In the genomic region with DNA sequence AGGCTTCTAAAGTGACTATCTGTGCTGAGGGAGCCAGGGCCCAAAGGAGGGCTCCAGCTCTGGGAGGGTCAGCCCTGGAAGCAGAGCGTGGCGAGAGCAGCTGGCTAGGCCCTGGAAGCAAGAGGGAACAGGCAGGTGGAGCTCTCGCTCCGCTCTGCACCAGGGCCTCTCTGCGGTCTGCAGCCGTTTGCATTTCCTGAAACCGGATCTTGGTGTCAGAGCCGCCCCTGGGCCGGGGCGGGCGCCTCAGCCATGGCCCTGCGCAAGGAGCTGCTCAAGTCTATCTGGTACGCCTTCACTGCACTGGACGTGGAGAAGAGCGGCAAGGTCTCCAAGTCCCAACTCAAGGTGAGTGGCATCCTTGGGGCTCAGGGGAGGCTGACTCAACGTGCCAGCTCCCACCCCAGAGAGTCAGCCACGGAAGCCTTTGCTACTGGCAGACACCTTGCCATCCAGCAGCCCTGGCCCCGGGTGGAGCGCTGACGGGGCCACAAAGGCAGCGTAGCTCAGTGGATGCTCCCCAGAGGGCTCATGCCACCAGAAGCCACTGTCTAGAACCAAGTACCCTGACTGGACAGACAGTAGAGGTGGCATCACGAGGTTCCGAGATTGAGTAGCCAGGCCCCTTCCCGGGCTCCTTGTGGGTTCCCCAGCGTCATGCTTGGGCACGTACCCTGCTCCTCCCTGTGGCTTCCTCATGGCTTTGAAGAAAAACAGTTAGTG, we compare ENCODE assay signal across 8 mouse cellular contexts. TPM values are rescaled to one million over a fixed set of nuclear protein-coding genes. Genes with fewer than 3 reads are reported as not detected.
DNase-seq lines count a peak whose midpoint lies in the region; ATAC-seq and TF ChIP-seq lines count a peak whose summit lies in the region.

A gene (plus strand): TSS at position 188 of the 723 bp plus-strand sequence.

- intact Hi-C loops in heart, postnatal 36 days (cut with DNase I) = loop anchor here (2.0 kb wide), 1 partner anchor 17 kb away; no protein-coding TSS in a partner anchor

- H3K9ac ChIP-seq in CH12.LX (ENCODE audit: insufficient read depth, low read depth) = peak within 1 kb of the TSS; percentile 79
- peak within 1 kb of the TSS; percentile 43; the same call in 1 of the 2 replicates for H3K9ac ChIP-seq in forebrain, embryonic 13.5 days

- TF ChIP-seq RAD21 in CH12.LX (IDR thresholded peaks at IDR 0.05; ENCODE audit: low read depth, low read length) = peak; percentile 89

- H3K36me3 ChIP-seq in CH12.LX (replicated peaks in 1 of 2; ENCODE audit: control insufficient read depth in 1 of 2, insufficient read depth in 1 of 2, low read length in 1 of 2) = peaks cover 9 to 20% of the 10 kb centered on the region in 2 experiments
- peaks cover 16% of the 10 kb centered on the region for H3K36me3 ChIP-seq in forebrain, embryonic 13.5 days (ENCODE audit: poor library complexity, severe bottlenecking)

- peak in 1 of 2 experiments; percentile 87; a peak in 2 of 4 replicates for TF ChIP-seq CTCF in CH12.LX (conservative IDR thresholded peaks at IDR 0.05 in 1 of 2, IDR thresholded peaks at IDR 0.05 in 1 of 2; ENCODE audit: low read depth in 2 of 2, low read length in 2 of 2)

- peaks cover 42 to 65% of the 10 kb centered on the region in 2 experiments for H3K4me1 ChIP-seq in CH12.LX (ENCODE audit: control insufficient read depth in 1 of 2, insufficient read depth in 2 of 2)
- H3K4me1 ChIP-seq in forebrain, embryonic 13.5 days = peaks cover 6% of the 10 kb centered on the region; the same call in 1 of the 2 replicates

- H3K27ac ChIP-seq in CH12.LX (ENCODE audit: insufficient read depth, low read depth) = peak within 1 kb of the TSS; percentile 90
- H3K27ac ChIP-seq in forebrain, embryonic 13.5 days = no peak within 1 kb of the TSS

- in situ Hi-C loops in CH12.LX (cut with MboI; ENCODE audit: low pct_ligation_motif_present, low pct_unique_long_range_greater_than_20kb, low sequenced_read_pairs) = loop anchor here (25.0 kb wide), 1 partner anchor 305 kb away; a partner anchor contains a TSS

- dilution Hi-C loops in CH12.LX (cut with MboI; ENCODE audit: extremely low pct_ligation_motif_present, extremely low pct_unique_long_range_greater_than_20kb, low sequenced_read_pairs) = no loop called here

- peak; percentile 83 for DNase-seq in CH12.LX (ENCODE audit: extremely low read depth)
- DNase-seq in adrenal gland, postnatal 14 days = peak; percentile 83
- peak; percentile 76 to 83 for DNase-seq in heart, postnatal 36 days
- peak; percentile 62 for DNase-seq in layer of hippocampus, adult 9-11 months
- peak; percentile 68 to 70 for DNase-seq in right cerebral cortex, postnatal 10 days (ENCODE audit: low spot score in 2 of 2)
- DNase-seq in urinary bladder, postnatal 14 days (ENCODE audit: low spot score) = peak; percentile 86

- TF ChIP-seq POLR2A in CH12.LX (IDR thresholded peaks at IDR 0.05; ENCODE audit: low read depth, low read length) = peak; percentile 93

- no peaks in the 10 kb centered on the region for H3K9me3 ChIP-seq in CH12.LX (replicated peaks; ENCODE audit: low read length)
- no peaks in the 10 kb centered on the region for H3K9me3 ChIP-seq in forebrain, embryonic 13.5 days (replicated peaks)

- H3K4me3 ChIP-seq in CH12.LX (replicated peaks in 1 of 3; ENCODE audit: low read depth in 2 of 3, low read length in 2 of 3, poor library complexity in 1 of 3) = peak within 1 kb of the TSS; percentile 73 to 91 (median 83)
- no peak within 1 kb of the TSS for H3K4me3 ChIP-seq in forebrain, embryonic 13.5 days

- no peaks in the 10 kb centered on the region for H3K27me3 ChIP-seq in CH12.LX (replicated peaks)
- no peaks in the 10 kb centered on the region for H3K27me3 ChIP-seq in forebrain, embryonic 13.5 days

- WGBS in forebrain, embryonic 13.5 days = 27% methylated on average over 26 of the region's 26 CpGs

- ATAC-seq in forebrain, embryonic 13.5 days = no peak
- peak; percentile 75 for ATAC-seq in megakaryocyte, adult 5-6 weeks (ENCODE audit: poor library complexity, severe bottlenecking)

- TF ChIP-seq EP300 in CH12.LX (IDR thresholded peaks at IDR 0.05; ENCODE audit: low read length) = peak; percentile 39; the same call in 1 of the 2 replicates

- peak within 1 kb of the TSS; percentile 92 for H3K4me2 ChIP-seq in CH12.LX (ENCODE audit: insufficient read depth, low read depth, poor library complexity, severe bottlenecking)
- H3K4me2 ChIP-seq in forebrain, embryonic 13.5 days = peak within 1 kb of the TSS; percentile 30

- H3K79me2 ChIP-seq in CH12.LX (replicated peaks; ENCODE audit: control insufficient read depth, extremely low read depth, insufficient read depth, poor library complexity, severe bottlenecking) = peaks cover 34% of the 10 kb centered on the region

TF ChIP-seq in CH12.LX, 34 proteins besides CTCF, POLR2A, EP300 and RAD21:
- TF ChIP-seq CHD1 (IDR thresholded peaks at IDR 0.05; ENCODE audit: low read depth, low read length) (no peak), USF1 (IDR thresholded peaks at IDR 0.05; ENCODE audit: low read depth, low read length) (no peak; the same call in 1 of the 2 replicates), BHLHE40 (IDR thresholded peaks at IDR 0.05; ENCODE audit: low read depth, low read length) (peak; percentile 39), SMC3 (IDR thresholded peaks at IDR 0.05; ENCODE audit: low read depth, low read length) (peak; percentile 88), MEF2A (IDR thresholded peaks at IDR 0.05; ENCODE audit: borderline replicate concordance, low read depth, low read length) (peak; percentile 73; the same call in 1 of the 2 replicates), MAX (IDR thresholded peaks at IDR 0.05; ENCODE audit: low read length) (peak; percentile 31; the same call in 1 of the 2 replicates), ELF1 (IDR thresholded peaks at IDR 0.05; ENCODE audit: low read depth, low read length) (peak; percentile 89), ZNF384 (IDR thresholded peaks at IDR 0.05; ENCODE audit: low read depth, low read length) (no peak), GABPA (IDR thresholded peaks at IDR 0.05; ENCODE audit: insufficient replicate concordance, low read depth, low read length) (no peak), JUND (conservative IDR thresholded peaks at IDR 0.05; ENCODE audit: low read depth, low read length) (no peak), POLR2AphosphoS2 (IDR thresholded peaks at IDR 0.05; ENCODE audit: low read depth, low read length) (no peak), UBTF (IDR thresholded peaks at IDR 0.05; ENCODE audit: low read depth, low read length) (peak; percentile 41; the same call in 1 of the 2 replicates), IRF4 (IDR thresholded peaks at IDR 0.05; ENCODE audit: low read depth, low read length) (peak; percentile 72), TCF12 (IDR thresholded peaks at IDR 0.05; ENCODE audit: low read depth, low read length) (peak; percentile 91), SIN3A (IDR thresholded peaks at IDR 0.05; ENCODE audit: low read length) (peak; percentile 82), HCFC1 (IDR thresholded peaks at IDR 0.05; ENCODE audit: low read depth, low read length) (peak; percentile 52; the same call in 1 of the 2 replicates), MYC (IDR thresholded peaks at IDR 0.05; ENCODE audit: low read depth, low read length) (peak; percentile 45; the same call in 1 of the 2 replicates), MAFK (IDR thresholded peaks at IDR 0.05; ENCODE audit: insufficient replicate concordance, low read length) (0 out of 2 replicates have a peak, but pooled peaks have one; percentile 4), TBP (conservative IDR thresholded peaks at IDR 0.05; ENCODE audit: low read depth, low read length) (0 out of 2 replicates have a peak, but pooled peaks have one; percentile 36), MXI1 (IDR thresholded peaks at IDR 0.05; ENCODE audit: low read depth, low read length) (peak; percentile 37; the same call in 1 of the 2 replicates), ETS1 (conservative IDR thresholded peaks at IDR 0.05; ENCODE audit: low read depth, low read length) (peak; percentile 57), NRF1 (IDR thresholded peaks at IDR 0.05; ENCODE audit: low read depth, low read length) (peak; percentile 79), NELFE (IDR thresholded peaks at IDR 0.05; ENCODE audit: low read depth, low read length) (peak; percentile 65), ZMIZ1 (IDR thresholded peaks at IDR 0.05; ENCODE audit: low read depth, low read length) (no peak)

RNA-seq across cellular contexts. Expression of the gene that starts here (rescaled TPM):
- total RNA-seq in CH12.LX (2012; rRNA removed) = 56.9 and 81.8 TPM in 2 replicates
- total RNA-seq in CH12.LX (2014; rRNA removed) = 31.3 and 33.3 TPM in 2 replicates
- 53.6 and 57.4 TPM in 2 replicates for polyA plus RNA-seq in CH12.LX (2012; ENCODE audit: insufficient read length, low read depth)
- 3.3 and 8.9 TPM in 2 replicates for total RNA-seq in adrenal gland, postnatal 14 days (2021)
- 3.3 and 3.6 TPM in 2 replicates for polyA plus RNA-seq in forebrain, embryonic 13.5 days (2015; fragmentation: Nextera tagmentation; extraction: Ambion mirVana)
- 1 to 10 TPM; 3.1 to 3.2 TPM for total RNA-seq in heart, postnatal 36 days (2021)
- total RNA-seq in megakaryocyte, adult 5-6 weeks (2015) = 35.4 and 40.7 TPM in 2 replicates
- 91.5 and 92.6 TPM in 2 replicates for total RNA-seq in megakaryocyte, adult 5-6 weeks (2017)

Comparison
In these comparisons a context has a peak if more than half of its experiments do, and no peak if none do; other contexts are left out.
1. RNA of the gene that starts here (polyA plus RNA-seq): 53.6 to 57.4 TPM in CH12.LX; 3.3 to 3.6 TPM in forebrain, embryonic 13.5 days; every median in the first group is over 10 times any median in the second.
2. Peak in every context shown above with its lines, with median percentiles within 50 percentile points of each other: DNase-seq.